Mouse (Mus musculus): ENCODE measurements at regions not wholly inside any gene's neighbourhood (a gene's known extent, or its start where the extent isn't known, plus 50 kb on each side); places are given as distances from the start of the nearest gene placed in this dataset.

GRCm38 (mm10) chr13:93243076-93243475, 50.9 kb upstream of the Tent2 start:
- DNase-seq (ENCODE audit: low spot score in 2 of 2), result peak; percentile 73 to 81

GRCm38 (mm10) chr13:93248711-93249110, 50.7 kb upstream of the Homer1 start:
- DNase-seq (ENCODE audit: low spot score in 2 of 2), result no peak
